Mouse (Mus musculus): ENCODE data around the gene Crb3. TPM values are rescaled to one million over a fixed set of nuclear protein-coding genes. Genes with fewer than 3 reads are reported as not detected.

The Crb3 gene
- polyA plus RNA-seq, 1 experiment: 1.0 TPM

- DNase-seq (ENCODE audit: extremely low spot score in 1 of 2, low spot score in 1 of 2): no peak
Measured at GRCm38 (mm10) chr17:57105181-57106034, 46.5 kb downstream of the Crb3 start, which contains the start of gene Tnfsf9. TSS of gene Tnfsf9 (plus strand) at chr17:57105325.

DNA sequence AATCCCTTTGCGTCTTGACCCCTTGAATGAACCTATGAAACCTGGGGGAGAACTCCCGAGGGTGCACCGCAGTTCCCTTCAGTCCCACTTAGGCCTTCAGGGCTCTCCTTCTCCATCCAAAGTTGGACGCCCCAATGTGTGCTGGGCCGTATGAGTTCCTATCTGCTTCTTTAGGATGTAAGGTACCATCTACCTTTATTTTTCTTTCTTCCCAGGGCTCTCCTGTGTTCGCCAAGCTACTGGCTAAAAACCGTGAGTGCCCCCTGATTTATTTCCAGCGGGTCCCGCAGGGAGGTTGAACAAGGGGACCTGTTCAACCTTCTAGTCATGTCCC lies 47.1 kb downstream of the Crb3 start:
- no peak for DNase-seq (ENCODE audit: extremely low spot score in 1 of 2, low spot score in 1 of 2)

DNA sequence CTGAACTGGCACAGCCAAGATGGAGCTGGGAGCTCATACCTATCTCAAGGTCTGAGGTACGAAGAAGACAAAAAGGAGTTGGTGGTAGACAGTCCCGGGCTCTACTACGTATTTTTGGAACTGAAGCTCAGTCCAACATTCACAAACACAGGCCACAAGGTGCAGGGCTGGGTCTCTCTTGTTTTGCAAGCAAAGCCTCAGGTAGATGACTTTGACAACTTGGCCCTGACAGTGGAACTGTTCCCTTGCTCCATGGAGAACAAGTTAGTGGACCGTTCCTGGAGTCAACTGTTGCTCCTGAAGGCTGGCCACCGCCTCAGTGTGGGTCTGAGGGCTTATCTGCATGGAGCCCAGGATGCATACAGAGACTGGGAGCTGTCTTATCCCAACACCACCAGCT lies 48.2 kb downstream of the Crb3 start:
- no peak for DNase-seq (ENCODE audit: extremely low spot score in 1 of 2, low spot score in 1 of 2)

DNA sequence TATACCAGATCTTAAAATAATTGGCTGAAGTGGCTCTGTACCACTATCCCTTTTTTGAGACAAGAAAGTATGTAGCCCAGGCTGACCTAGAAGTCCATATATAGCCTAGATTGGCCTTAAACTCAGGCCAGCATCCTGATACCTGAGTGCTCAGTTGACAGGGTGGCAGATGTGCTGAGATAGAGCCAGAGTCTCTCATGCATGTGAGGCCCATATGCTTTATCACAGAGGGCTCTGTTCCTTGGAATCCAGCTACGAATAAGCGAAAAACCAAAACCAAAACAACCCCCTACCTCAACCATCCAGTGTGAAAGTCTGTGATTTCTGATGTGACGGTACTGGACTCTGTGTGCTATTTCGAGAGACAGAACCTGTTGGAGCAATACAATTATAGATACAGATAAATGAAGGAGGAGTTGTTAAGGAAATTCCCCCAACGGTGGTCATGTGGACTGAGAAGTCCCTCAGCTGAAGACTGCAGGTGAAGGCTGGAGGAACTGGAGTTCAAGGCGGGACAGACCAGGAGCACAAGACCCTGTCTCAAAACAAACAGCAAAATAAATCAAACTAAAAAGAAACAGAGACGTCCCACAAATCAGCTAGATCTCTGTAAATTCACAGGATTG lies 49.2 kb downstream of the Crb3 start:
- no peak for DNase-seq (ENCODE audit: extremely low spot score in 1 of 2, low spot score in 1 of 2)

- DNase-seq (ENCODE audit: extremely low spot score in 1 of 2, low spot score in 1 of 2): no peak
Measured at GRCm38 (mm10) chr17:57108666-57109171, 49.8 kb downstream of the Crb3 start.

DNA sequence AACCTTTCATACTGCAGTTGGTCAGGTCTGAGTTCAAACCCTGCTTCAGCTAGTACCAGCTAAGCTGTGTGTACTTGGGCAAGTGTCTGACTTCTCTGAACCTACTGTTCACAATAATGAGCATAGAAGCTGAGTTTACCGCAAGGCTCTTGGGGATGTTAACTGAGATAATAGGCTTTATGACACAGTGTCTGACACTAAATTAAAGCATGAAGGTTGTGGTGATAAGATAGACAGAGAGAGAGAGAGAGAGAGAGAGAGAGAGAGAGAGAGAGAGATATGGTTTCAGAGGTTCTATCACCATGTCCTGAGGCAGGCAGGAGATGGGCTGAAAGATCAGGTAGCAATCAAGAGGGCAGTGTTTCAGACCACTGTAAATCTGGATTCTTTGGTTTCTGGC lies 51.1 kb downstream of the Crb3 start:
- DNase-seq (ENCODE audit: extremely low spot score in 1 of 2, low spot score in 1 of 2): no peak

DNA sequence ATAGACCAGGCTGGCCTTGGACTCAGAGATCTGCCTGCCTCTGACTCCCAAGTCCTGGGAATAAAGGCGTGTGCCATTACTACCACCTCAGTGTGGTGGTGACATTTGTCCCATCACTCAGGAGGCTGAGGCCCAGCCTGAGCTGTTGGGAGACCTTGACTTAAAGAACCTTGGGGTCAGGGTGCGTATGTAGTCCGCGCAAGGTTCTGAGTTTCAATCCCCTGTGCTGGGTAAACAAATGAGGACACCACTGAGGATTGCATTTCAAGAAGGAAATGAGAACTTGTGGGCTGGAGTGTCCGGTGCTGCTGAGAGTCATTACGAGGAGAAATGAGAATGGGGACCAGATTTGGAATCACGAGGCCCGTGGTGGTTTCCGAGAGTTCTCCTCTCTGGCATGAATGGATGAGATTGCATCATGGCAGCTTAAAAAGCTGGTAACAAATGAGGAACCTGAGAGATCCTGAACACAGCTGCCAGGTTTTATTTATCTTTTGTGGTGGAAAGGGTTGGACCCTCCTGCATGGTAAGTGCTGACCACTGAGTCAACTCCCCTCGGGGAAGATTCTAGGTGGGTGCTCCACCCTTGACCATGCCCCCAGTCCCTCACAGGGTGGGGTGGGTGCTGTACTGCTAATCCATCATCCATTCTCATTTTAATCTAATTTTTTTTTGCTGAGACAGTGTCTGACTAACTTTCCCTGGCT lies 54.0 kb downstream of the Crb3 start:
- no peak for DNase-seq (ENCODE audit: extremely low spot score in 1 of 2, low spot score in 1 of 2)

Other genes starting within 250 kb of the Crb3 start
- 3.6 and 4.0 TPM in 2 replicates for gene Rfx2, start 228.1 kb upstream of the Crb3 start, polyA plus RNA-seq (2012; rRNA removed)
- 0.04 TPM in 1 of 2 replicates, not detected in the other for gene Acsbg2, start 184.7 kb upstream of the Crb3 start, polyA plus RNA-seq (2012; rRNA removed)
- 0.12 and 0.15 TPM in 2 replicates for gene 1700061G19Rik, start 183.6 kb upstream of the Crb3 start, polyA plus RNA-seq (2012; rRNA removed)
- 73.3 and 80.1 TPM in 2 replicates for gene Mllt1, start 123.7 kb upstream of the Crb3 start, polyA plus RNA-seq (2012; rRNA removed)
- not detected in 2 replicates for gene Acer1, start 77.0 kb upstream of the Crb3 start, polyA plus RNA-seq (2012; rRNA removed)
- gene Clpp, start 68.8 kb upstream of the Crb3 start, polyA plus RNA-seq (2012; rRNA removed): 146 and 147 TPM in 2 replicates
- gene Alkbh7, start 61.8 kb upstream of the Crb3 start, polyA plus RNA-seq (2012; rRNA removed): 32.4 and 36.0 TPM in 2 replicates
- gene Pspn, start 59.1 kb upstream of the Crb3 start, polyA plus RNA-seq (2012; rRNA removed): 0.44 TPM in 1 of 2 replicates, not detected in the other
- gene Gtf2f1, start 47.8 kb upstream of the Crb3 start, polyA plus RNA-seq (2012; rRNA removed): 74.7 and 86.4 TPM in 2 replicates
- 0.08 TPM in 1 of 2 replicates, not detected in the other for gene Gm17949, start 47.6 kb upstream of the Crb3 start, polyA plus RNA-seq (2012; rRNA removed)
- 62.6 and 64.9 TPM in 2 replicates for gene Khsrp, start 27.6 kb upstream of the Crb3 start, polyA plus RNA-seq (2012; rRNA removed)
- gene Slc25a41, start 17.5 kb upstream of the Crb3 start, polyA plus RNA-seq (2012; rRNA removed): 0.57 and 0.66 TPM in 2 replicates
- 290 and 350 TPM in 2 replicates for gene Slc25a23, start 758 bp downstream of the Crb3 start, polyA plus RNA-seq (2012; rRNA removed)
- gene Dennd1c, start 19.4 kb downstream of the Crb3 start, polyA plus RNA-seq (2012; rRNA removed): 2.3 and 2.4 TPM in 2 replicates
- 514 and 612 TPM in 2 replicates for gene Tubb4a, start 28.7 kb downstream of the Crb3 start, polyA plus RNA-seq (2012; rRNA removed)
- gene Tnfsf9, start 46.2 kb downstream of the Crb3 start, polyA plus RNA-seq (2012; rRNA removed): 1.4 and 1.6 TPM in 2 replicates
- gene Cd70, start 90.7 kb downstream of the Crb3 start, polyA plus RNA-seq (2012; rRNA removed): 0.40 and 0.66 TPM in 2 replicates
- not detected in 2 replicates for gene Tnfsf14, start 135.1 kb downstream of the Crb3 start, polyA plus RNA-seq (2012; rRNA removed)
- gene C3, start 169.0 kb downstream of the Crb3 start, polyA plus RNA-seq (2012; rRNA removed): 0.18 and 1.6 TPM in 2 replicates
- 25.0 and 26.1 TPM in 2 replicates for gene Gpr108, start 189.3 kb downstream of the Crb3 start, polyA plus RNA-seq (2012; rRNA removed)
- gene Trip10, start 190.3 kb downstream of the Crb3 start, polyA plus RNA-seq (2012; rRNA removed): 7.9 and 10.0 TPM in 2 replicates
- gene Vav1, start 220.0 kb downstream of the Crb3 start, polyA plus RNA-seq (2012; rRNA removed): 3.1 and 4.4 TPM in 2 replicates